Mouse (Mus musculus) hindbrain, embryonic 10.5 days (tissue): Measurements from ENCODE around the gene Hist2h2ab. TPM values are rescaled to one million over a fixed set of nuclear protein-coding genes. Genes with fewer than 3 reads are reported as not detected.
A peak's percentile ranks its signal among the peaks of the same experiment; 100 is the strongest.
"Not testable (repeated sequence)": the region's sequence is repeated elsewhere in the genome, so short reads cannot be mapped to it uniquely, and the experiment has no call there.

Experiments
- DNase-seq: peaks from one replicate; pipeline ENCODE4 v3.0.0-alpha.2; 2017; ENCODE audit warnings: low spot score
- H3K27ac ChIP-seq: fragments of 300-500 bp; sonication (generic); 2 replicates; pipeline ENCODE4 v1.5.1; 2016; ENCODE audit warnings: mild to moderate bottlenecking, moderate library complexity
- H3K27me3 ChIP-seq: fragments of 300-500 bp; sonication (generic); 2 replicates; pipeline ENCODE4 v1.6.1; 2016; ENCODE audit warnings: mild to moderate bottlenecking; ENCODE audit not compliant: poor library complexity, insufficient read depth, severe bottlenecking
- H3K36me3 ChIP-seq: fragments of 300-500 bp; sonication (generic); 2 replicates; pipeline ENCODE4 v1.6.1; 2016; ENCODE audit warnings: mild to moderate bottlenecking, moderate library complexity
- H3K4me1 ChIP-seq: fragments of 300-500 bp; sonication (generic); replicated peaks from 2 replicates; pipeline ENCODE4 v1.6.1; 2016; ENCODE audit warnings: mild to moderate bottlenecking
- H3K4me3 ChIP-seq: fragments of 300-500 bp; sonication (generic); 2 replicates; pipeline ENCODE4 v1.5.1; 2016; ENCODE audit warnings: mild to moderate bottlenecking, moderate library complexity
- H3K9me3 ChIP-seq: fragments of 300-500 bp; sonication (generic); 2 replicates; pipeline ENCODE4 v1.6.1; 2016; ENCODE audit warnings: mild to moderate bottlenecking, moderate library complexity
- WGBS: fragments of 180-500 bp; shearing (Covaris S2); methylation state at CpG from one replicate; pipeline ENCODE4 v1.1.7; 2016; 5-methylcytosine and 5-hydroxymethylcytosine counted together
- polyA plus RNA-seq: library from polyadenylated mRNA; unstranded; fragments of >200 nt; fragmentation: Nextera tagmentation; extraction: Ambion mirVana; gene quantifications from 2 replicates; pipeline ENCODE4 v1.2.1, GENCODE M21; 2016

Hist2h2ab gene
- polyA plus RNA-seq, 1 experiment from 2014 or later: not detected

DNA sequence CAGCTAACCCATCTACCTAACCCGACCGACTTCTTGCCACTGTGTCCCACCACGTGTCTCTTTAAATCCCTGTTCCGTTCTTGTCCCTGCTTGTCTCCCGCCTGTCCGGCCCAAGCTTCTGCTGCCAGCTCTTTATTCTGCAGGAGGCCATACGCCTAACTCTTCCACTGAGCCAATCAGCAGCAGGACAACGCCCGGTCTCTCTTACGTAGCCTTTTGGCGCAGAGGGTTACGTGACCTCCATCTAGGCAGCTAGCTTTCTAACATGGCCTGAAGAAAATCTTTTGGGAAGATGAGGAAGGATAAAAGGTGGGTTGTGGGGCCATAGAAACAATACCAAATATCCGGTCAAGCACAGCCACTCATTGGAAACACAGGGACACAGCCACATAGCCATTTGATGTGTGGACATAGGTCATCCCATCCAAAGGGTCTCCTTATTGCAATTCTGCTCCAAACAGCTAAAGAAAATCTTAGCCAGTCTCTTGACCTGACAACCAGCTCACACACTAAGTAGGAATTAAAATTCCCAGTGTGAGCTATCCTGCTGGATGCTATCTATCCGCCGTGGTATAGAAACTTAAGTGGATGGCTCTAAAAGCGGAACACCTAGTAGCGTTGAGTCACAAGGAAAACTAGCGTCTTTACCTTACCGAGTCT lies 42.7 kb downstream of the Hist2h2ab start:
- WGBS: 2% methylated on average over 19 of the region's 19 CpGs
- peak; percentile 87 for DNase-seq
- H3K27me3 ChIP-seq: no peaks in the 10 kb centered on the region
- H3K4me3 ChIP-seq: peak overlapping the region; percentile 65
- peak overlapping the region; percentile 99 for H3K27ac ChIP-seq
- H3K36me3 ChIP-seq: no peaks in the 10 kb centered on the region
- H3K4me1 ChIP-seq: peaks cover 38% of the 10 kb centered on the region
- H3K9me3 ChIP-seq: no peaks in the 10 kb centered on the region

DNA sequence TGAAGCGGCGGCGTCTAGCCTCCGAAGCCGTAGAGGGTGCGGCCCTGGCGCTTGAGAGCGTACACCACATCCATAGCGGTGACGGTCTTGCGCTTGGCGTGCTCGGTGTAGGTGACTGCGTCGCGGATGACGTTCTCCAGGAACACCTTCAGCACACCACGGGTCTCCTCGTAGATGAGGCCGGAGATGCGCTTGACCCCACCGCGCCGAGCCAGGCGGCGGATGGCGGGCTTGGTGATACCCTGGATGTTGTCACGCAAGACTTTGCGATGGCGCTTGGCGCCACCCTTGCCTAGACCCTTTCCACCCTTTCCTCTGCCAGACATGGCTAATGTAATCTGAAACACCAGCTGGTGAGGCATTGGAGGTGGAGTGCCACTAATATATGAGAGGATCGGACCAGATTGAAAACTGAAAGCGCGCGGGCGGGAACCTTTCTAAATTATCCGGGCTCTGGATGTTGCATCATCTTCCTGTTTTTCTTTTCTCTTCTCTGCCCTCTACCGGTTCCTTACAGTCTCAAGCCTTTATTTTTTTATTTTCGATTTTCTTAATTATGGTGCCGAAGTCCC lies 43.4 kb downstream of the Hist2h2ab start, which contains the start of gene Hist2h4:
Gene Hist2h4 (minus strand): TSS at position 333 of the 572 bp plus-strand sequence.
- Histone ChIP-seq H3K4me1 (peaks cover 45% of the 10 kb centered on the region), H3K27ac (peak within 1 kb of the TSS; percentile 99), H3K9me3 (no peaks in the 10 kb centered on the region), H3K36me3 (no peaks in the 10 kb centered on the region), H3K4me3 (peak within 1 kb of the TSS; percentile 65), H3K27me3 (no peaks in the 10 kb centered on the region)
- DNase-seq: peak; percentile 95
- WGBS: under 1% methylated on average over 40 of the region's 40 CpGs

DNA sequence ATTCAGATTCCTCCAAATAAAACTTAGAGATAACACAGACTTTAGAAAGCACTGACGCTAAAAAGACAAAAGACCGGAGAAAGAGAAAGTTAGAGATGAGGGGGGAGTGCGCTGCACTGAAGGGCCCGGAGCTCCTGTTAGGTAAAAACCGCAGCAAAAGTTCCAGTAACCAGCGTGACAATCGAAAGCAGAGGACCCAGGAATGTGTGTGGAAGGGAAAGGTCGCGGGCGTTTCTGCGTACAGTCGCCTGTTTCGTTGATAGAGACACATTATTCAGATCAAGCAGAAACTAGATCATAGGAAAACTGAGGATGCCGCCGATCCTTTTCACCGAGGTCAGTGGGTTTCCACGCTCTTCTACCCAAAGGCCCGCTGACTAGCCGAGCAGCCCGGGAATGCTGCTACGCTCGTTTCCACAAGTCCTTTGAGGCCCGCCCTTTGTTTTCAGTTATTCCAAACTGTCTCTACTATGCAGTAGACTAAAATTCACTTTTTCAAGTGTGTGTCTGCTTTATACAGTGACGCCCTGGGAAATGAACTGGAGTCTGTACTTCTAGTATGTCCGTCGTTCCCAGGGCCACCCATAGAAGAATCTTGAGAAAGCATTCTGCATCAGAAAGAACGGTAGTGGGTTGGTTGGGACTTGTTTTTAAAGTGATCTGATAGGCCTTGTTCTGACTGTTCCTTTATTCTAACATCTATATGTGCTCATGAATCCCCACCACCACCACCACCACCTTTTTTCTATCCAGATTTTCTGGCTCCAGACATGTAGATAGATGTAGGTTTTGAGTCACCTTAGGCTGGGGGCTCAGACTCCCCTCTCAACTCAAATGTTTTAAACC lies 44.1 kb downstream of the Hist2h2ab start:
- Histone ChIP-seq H3K4me1 (peaks cover 47% of the 10 kb centered on the region), H3K9me3 (no peaks in the 10 kb centered on the region), H3K36me3 (no peaks in the 10 kb centered on the region), H3K4me3 (peak overlapping the region; percentile 65), H3K27ac (peak overlapping the region; percentile 99), H3K27me3 (no peaks in the 10 kb centered on the region)
- peak; percentile 61 for DNase-seq
- WGBS: 8% methylated on average over 27 of the region's 27 CpGs

DNA sequence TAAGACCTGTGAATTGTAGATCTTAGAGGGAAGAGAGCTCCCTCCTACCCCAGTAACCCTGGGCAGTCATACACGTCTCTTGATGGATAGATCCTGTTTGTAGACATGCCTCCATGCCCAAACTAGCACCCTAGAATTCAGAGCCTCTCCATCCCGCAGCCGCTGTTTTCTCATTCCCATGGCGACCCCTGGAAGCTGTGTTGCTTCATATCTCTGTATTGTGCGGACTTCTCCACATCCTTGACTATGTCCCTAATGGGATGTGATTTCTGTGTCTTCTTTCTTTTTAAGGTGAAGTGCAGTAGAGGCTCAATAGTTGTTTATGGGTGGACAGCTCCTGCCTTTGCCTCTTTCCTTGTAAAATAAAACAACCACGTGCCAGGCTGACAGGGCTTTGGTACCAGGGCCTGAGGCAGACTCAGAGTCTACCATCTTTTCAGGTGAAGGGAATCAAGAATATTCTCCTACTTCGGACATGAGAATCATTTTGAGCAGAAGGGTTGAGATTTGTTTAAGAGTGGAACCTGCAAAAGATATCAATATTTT lies 44.8 kb downstream of the Hist2h2ab start:
- peak; percentile 29 for DNase-seq

DNA sequence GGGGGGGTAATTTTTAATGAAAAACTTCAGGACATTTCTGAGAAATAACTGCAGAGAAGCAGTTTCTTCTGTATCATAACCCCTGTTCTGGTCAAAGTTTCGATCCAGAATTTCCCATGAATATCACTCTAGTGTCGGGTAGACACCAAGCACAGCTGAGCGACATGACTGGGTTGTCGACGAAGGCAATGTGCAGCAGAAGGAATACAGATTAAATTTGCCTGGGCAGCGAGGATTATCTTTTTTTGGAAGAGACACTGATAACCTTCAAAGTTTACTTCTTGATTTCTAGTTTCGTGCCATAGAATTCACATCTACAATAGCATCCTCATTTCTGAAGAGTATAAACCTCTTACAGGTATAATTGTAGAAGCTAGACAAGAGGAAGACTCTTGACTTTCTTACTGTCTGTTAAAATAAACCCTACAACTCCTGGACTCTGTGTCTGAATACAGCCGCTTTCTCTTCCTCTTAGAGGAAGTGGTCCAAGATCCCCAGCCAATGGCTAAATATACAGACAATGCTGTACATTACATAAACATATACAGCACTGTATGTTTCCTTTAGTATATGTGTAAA lies 46.6 kb downstream of the Hist2h2ab start:
- no peaks in the 10 kb centered on the region for H3K27me3 ChIP-seq
- 89% methylated on average over 8 of the region's 8 CpGs for WGBS
- H3K9me3 ChIP-seq: no peaks in the 10 kb centered on the region
- H3K27ac ChIP-seq: peak overlapping the region; percentile 92
- no peak overlapping the region for H3K4me3 ChIP-seq
- DNase-seq: no peak
- no peaks in the 10 kb centered on the region for H3K36me3 ChIP-seq
- peaks cover 51% of the 10 kb centered on the region for H3K4me1 ChIP-seq

More for the DNA sequence above, 44.8 kb downstream of the Hist2h2ab start:
- peak overlapping the region; percentile 65 for H3K4me3 ChIP-seq
- 72% methylated on average over 7 of the region's 7 CpGs for WGBS
- H3K4me1 ChIP-seq: peaks cover 47% of the 10 kb centered on the region
- peak overlapping the region; percentile 99 for H3K27ac ChIP-seq
- H3K9me3 ChIP-seq: no peaks in the 10 kb centered on the region
- H3K36me3 ChIP-seq: no peaks in the 10 kb centered on the region
- no peaks in the 10 kb centered on the region for H3K27me3 ChIP-seq

DNA sequence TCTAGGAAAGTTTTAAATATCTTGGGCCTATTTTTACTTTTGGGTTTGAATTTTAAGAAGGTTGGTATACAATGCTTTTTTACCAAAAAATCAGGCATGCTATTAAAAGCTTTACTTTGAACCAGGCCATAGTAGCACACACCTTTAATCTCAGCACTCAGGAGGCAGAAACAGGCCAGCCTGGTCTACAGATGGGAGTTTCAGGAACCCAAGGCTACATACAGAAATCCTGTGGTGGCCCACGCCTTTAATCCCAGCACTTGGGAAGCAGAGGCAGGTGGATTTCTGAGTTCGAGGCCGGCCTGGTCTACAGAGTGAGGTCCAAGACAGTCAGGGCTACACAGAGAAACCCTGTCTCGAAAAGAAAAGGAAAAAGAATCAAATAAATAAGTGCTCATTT lies 47.9 kb downstream of the Hist2h2ab start:
- Histone ChIP-seq H3K4me3 (peak overlapping the region; percentile 49; the same call in 1 of the 2 replicates), H3K36me3 (no peaks in the 10 kb centered on the region), H3K27ac (peak overlapping the region; percentile 92), H3K27me3 (no peaks in the 10 kb centered on the region), H3K4me1 (peaks cover 38% of the 10 kb centered on the region), H3K9me3 (no peaks in the 10 kb centered on the region)
- no peak for DNase-seq
- 79% methylated on average over 4 of the region's 4 CpGs for WGBS

DNA sequence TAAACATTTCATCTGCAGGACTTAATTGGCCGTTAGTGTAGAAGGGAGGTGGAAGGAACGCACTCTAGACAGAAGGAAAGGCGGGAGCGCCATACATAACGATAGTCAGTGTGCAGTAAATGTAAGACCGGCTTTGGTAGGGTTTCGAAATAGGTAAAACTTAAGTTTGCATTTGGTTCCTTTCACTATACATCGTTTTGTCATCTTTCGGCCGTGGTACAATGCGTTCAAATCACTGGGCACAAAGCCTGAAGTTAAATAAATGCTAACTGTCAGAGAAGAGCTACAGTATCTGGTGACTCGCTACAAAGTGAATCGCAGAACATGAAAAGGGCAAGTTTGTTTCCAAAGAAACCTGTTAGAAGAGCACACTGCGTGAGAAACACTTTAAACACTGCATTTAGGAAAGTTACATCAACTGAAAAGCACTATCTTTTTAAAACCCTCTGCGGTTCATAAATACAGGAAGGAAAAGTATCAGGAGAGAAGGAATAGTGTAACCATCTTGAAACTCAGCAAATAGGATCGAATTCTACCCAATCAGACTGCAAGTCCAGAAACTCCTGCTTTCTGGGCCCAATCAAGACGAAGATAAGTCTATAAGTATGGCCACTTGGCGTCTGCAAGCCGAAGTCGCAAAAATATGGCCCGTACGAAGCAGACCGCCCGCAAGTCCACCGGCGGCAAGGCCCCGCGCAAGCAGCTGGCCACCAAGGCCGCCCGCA lies 48.5 kb downstream of the Hist2h2ab start, which contains the start of gene Hist2h3b:
Gene Hist2h3b (plus strand): TSS at position 604 of the 725 bp plus-strand sequence.
- Histone ChIP-seq H3K27ac (peak within 1 kb of the TSS; percentile 94), H3K36me3 (no peaks in the 10 kb centered on the region), H3K27me3 (no peaks in the 10 kb centered on the region), H3K4me1 (peaks cover 33% of the 10 kb centered on the region), H3K4me3 (peak within 1 kb of the TSS; percentile 66), H3K9me3 (no peaks in the 10 kb centered on the region)
- DNase-seq: peak; percentile 82
- 25% methylated on average over 30 of the region's 30 CpGs for WGBS

DNA sequence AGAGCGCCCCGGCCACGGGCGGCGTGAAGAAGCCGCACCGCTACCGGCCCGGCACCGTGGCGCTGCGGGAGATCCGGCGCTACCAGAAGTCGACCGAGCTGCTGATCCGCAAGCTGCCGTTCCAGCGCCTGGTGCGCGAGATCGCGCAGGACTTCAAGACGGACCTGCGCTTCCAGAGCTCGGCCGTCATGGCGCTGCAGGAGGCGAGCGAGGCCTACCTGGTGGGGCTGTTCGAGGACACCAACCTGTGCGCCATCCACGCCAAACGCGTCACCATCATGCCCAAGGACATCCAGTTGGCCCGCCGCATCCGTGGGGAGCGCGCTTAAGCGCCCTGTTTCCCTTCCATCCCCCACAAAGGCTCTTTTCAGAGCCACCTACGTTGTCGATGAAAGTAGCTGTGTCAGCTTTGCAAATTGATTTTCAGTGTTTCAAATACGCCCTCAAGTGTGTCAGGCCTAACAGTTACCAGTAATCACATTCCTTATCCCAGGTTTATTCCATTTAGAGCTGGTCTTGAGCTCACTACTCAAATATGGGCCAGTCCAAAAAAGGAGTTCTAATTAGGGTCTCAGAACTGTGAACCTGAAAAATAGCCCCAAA lies 49.2 kb downstream of the Hist2h2ab start:
- DNase-seq: peak; percentile 46
- Histone ChIP-seq H3K4me1 (peaks cover 29% of the 10 kb centered on the region), H3K27ac (peak overlapping the region; percentile 94), H3K4me3 (peak overlapping the region; percentile 66)
- not testable (repeated sequence) for H3K27me3 ChIP-seq, H3K36me3 ChIP-seq, H3K9me3 ChIP-seq
- under 1% methylated on average over 20 of the region's 44 CpGs for WGBS

Other genes with a start within 250 kb of the Hist2h2ab start
- gene Plekho1, start 223.9 kb upstream of the Hist2h2ab start, polyA plus RNA-seq: 75.0 and 83.5 TPM in 2 replicates
- 30.4 and 32.4 TPM in 2 replicates for gene Vps45, start 161.4 kb upstream of the Hist2h2ab start, polyA plus RNA-seq
- gene Otud7b, start 115.3 kb upstream of the Hist2h2ab start, polyA plus RNA-seq: 12.8 and 19.2 TPM in 2 replicates
- gene Mtmr11, start 57.9 kb upstream of the Hist2h2ab start, polyA plus RNA-seq: 10.4 and 11.4 TPM in 2 replicates
- gene Sf3b4, start 47.5 kb upstream of the Hist2h2ab start, polyA plus RNA-seq: 250 and 259 TPM in 2 replicates
- gene Sv2a, start 38.7 kb upstream of the Hist2h2ab start, polyA plus RNA-seq: 3.7 and 15.3 TPM in 2 replicates
- 89.6 and 90.3 TPM in 2 replicates for gene Bola1, start 156 bp upstream of the Hist2h2ab start, polyA plus RNA-seq
- 7.6 and 12.0 TPM in 2 replicates for gene Hist2h2ac, start 1.0 kb downstream of the Hist2h2ab start, polyA plus RNA-seq
- gene Hist2h2be, start 1.3 kb downstream of the Hist2h2ab start, polyA plus RNA-seq: 6.0 and 8.7 TPM in 2 replicates
- gene Hist2h3c2, start 19.3 kb downstream of the Hist2h2ab start, polyA plus RNA-seq: 7.9 and 8.4 TPM in 2 replicates
- 44.6 and 55.1 TPM in 2 replicates for gene Hist2h2aa2, start 20.4 kb downstream of the Hist2h2ab start, polyA plus RNA-seq
- gene Hist2h2aa1, start 25.6 kb downstream of the Hist2h2ab start, polyA plus RNA-seq: 11.3 and 13.4 TPM in 2 replicates
- gene Hist2h3c1, start 26.8 kb downstream of the Hist2h2ab start, polyA plus RNA-seq: 0.42 and 0.56 TPM in 2 replicates
- 6.8 and 13.6 TPM in 2 replicates for gene Hist2h4, start 43.4 kb downstream of the Hist2h2ab start, polyA plus RNA-seq
- 49.7 and 51.9 TPM in 2 replicates for gene Hist2h3b, start 48.8 kb downstream of the Hist2h2ab start, polyA plus RNA-seq
- 9.4 and 9.7 TPM in 2 replicates for gene Hist2h2bb, start 49.9 kb downstream of the Hist2h2ab start, polyA plus RNA-seq
- 1.7 and 1.9 TPM in 2 replicates for gene Fcgr1, start 74.1 kb downstream of the Hist2h2ab start, polyA plus RNA-seq
- 0.25 TPM in 1 of 2 replicates, not detected in the other for gene BC107364, start 232.4 kb downstream of the Hist2h2ab start, polyA plus RNA-seq